Mouse (Mus musculus) heart, postnatal 0 days (tissue): ENCODE data around the gene Med13l. TPM values are rescaled to one million over a fixed set of nuclear protein-coding genes. Genes with fewer than 3 reads are reported as not detected.
A peak's percentile ranks its signal among the peaks of the same experiment; 100 is the strongest.

Source experiments
- ATAC-seq: fragments of 200-750 bp; cut with Nextera tagmentation; 2 replicates; pipeline ENCODE4 v1.8.0; 2017; ENCODE audit warnings: low read depth, moderate number of reproducible peaks, moderate library complexity; ENCODE audit not compliant: insufficient read depth
- DNase-seq: peaks from one replicate; pipeline ENCODE4 v3.0.0-alpha.2; 2016; ENCODE audit warnings: low spot score
- H3K27ac ChIP-seq: fragments of 300-500 bp; sonication (generic); 2 replicates; pipeline ENCODE4 v1.5.1; 2014; ENCODE audit warnings: low read depth, mild to moderate bottlenecking
- H3K27me3 ChIP-seq: fragments of 300-500 bp; sonication (generic); 2 replicates; pipeline ENCODE4 v1.6.1; 2014; ENCODE audit warnings: low read length, mixed read lengths; ENCODE audit not compliant: control insufficient read depth, insufficient read depth
- H3K36me3 ChIP-seq: fragments of 300-500 bp; sonication (generic); replicated peaks from 2 replicates; pipeline ENCODE4 v1.6.1; 2014; ENCODE audit warnings: low read length, mixed read lengths; ENCODE audit not compliant: control insufficient read depth, insufficient read depth
- H3K4me1 ChIP-seq: fragments of 300-500 bp; sonication (generic); 2 replicates; pipeline ENCODE4 v1.6.1; 2014; ENCODE audit warnings: antibody characterized with exemption; ENCODE audit not compliant: control insufficient read depth, insufficient read depth
- H3K4me2 ChIP-seq: fragments of 300-500 bp; sonication (generic); 2 replicates; pipeline ENCODE4 v1.6.1; 2014; ENCODE audit warnings: low read depth, mild to moderate bottlenecking, low read length, moderate library complexity
- H3K4me3 ChIP-seq: fragments of 300-500 bp; sonication (generic); 2 replicates; pipeline ENCODE4 v1.5.1; 2014; ENCODE audit warnings: low read depth, low read length
- H3K9ac ChIP-seq: fragments of 300-500 bp; sonication (generic); replicated peaks from 2 replicates; pipeline ENCODE4 v1.6.1; 2014; ENCODE audit warnings: low read depth, low read length, mixed read lengths
- H3K9me3 ChIP-seq: fragments of 300-500 bp; sonication (generic); replicated peaks from 2 replicates; pipeline ENCODE4 v1.6.1; 2016; ENCODE audit warnings: low read length; ENCODE audit not compliant: control insufficient read depth
- CTCF ChIP-seq: IDR thresholded peaks from 2 replicates; pipeline ENCODE4 v1.5.1; 2016; ENCODE audit warnings: antibody characterized with exemption, control low read depth, low read depth
- EP300 ChIP-seq: IDR thresholded peaks from 2 replicates; pipeline ENCODE4 v1.6.1; 2016; ENCODE audit warnings: antibody characterized with exemption, low read depth
- WGBS: fragments of 180-500 bp; shearing (Covaris S2); extraction: QIAGEN DNeasy Blood & Tissue Kit; methylation state at CpG from one replicate; pipeline ENCODE4 v1.1.7; 2014; 5-methylcytosine and 5-hydroxymethylcytosine counted together
- polyA plus RNA-seq: library from polyadenylated mRNA; unstranded; fragments of >200 nt; fragmentation: Nextera tagmentation; extraction: Ambion mirVana; gene quantifications from 2 replicates; pipeline ENCODE4 v1.2.1, GENCODE M21; 2015
- total RNA-seq: library from RNA; depleted of rRNA; stranded (reverse); fragments of >200 nt; gene quantifications from 2 replicates; pipeline ENCODE4 v1.2.3, GENCODE M21; 2014; ENCODE audit warnings: low replicate concordance

Gene Med13l
- total and polyA plus RNA-seq, 2 experiments from 2014 or later, result 5.2 to 11.4 TPM

- TF ChIP-seq CTCF (no peak), EP300 (no peak)
- H3K9me3 ChIP-seq, result no peaks in the 10 kb centered on the region
- no peak overlapping the region for H3K27ac ChIP-seq
- no peak overlapping the region for H3K4me3 ChIP-seq
- H3K27me3 ChIP-seq, result no peaks in the 10 kb centered on the region
- 46% methylated on average over 7 of the region's 7 CpGs for WGBS
- peaks cover 27% of the 10 kb centered on the region for H3K4me1 ChIP-seq
- no peak overlapping the region for H3K4me2 ChIP-seq
- DNase-seq (no peak), ATAC-seq (no peak)
- H3K36me3 ChIP-seq, result no peaks in the 10 kb centered on the region
- H3K9ac ChIP-seq, result no peak overlapping the region
Observed at GRCm38 (mm10) chr5:118655428-118655827, 94.9 kb downstream of the Med13l start.

GRCm38 (mm10) chr5:118655966-118656365, 95.5 kb downstream of the Med13l start:
- Histone ChIP-seq H3K27ac (0 out of 2 replicates have a peak overlapping the region, but pooled peaks have one; percentile 34), H3K27me3 (no peaks in the 10 kb centered on the region), H3K4me2 (0 out of 2 replicates have a peak overlapping the region, but pooled peaks have one; percentile 2), H3K36me3 (no peaks in the 10 kb centered on the region), H3K4me1 (peaks cover 22% of the 10 kb centered on the region), H3K4me3 (no peak overlapping the region), H3K9ac (no peak overlapping the region), H3K9me3 (no peaks in the 10 kb centered on the region)
- DNase-seq (no peak), ATAC-seq (no peak)
- no peak for TF ChIP-seq CTCF
- TF ChIP-seq EP300, result no peak
- WGBS, result 66% methylated on average over 6 of the region's 6 CpGs

- Histone ChIP-seq H3K4me3 (no peak overlapping the region), H3K9me3 (no peaks in the 10 kb centered on the region), H3K4me2 (no peak overlapping the region), H3K9ac (no peak overlapping the region), H3K27me3 (no peaks in the 10 kb centered on the region), H3K4me1 (peaks cover 19% of the 10 kb centered on the region), H3K27ac (no peak overlapping the region), H3K36me3 (no peaks in the 10 kb centered on the region)
- WGBS, result 84% methylated on average over 7 of the region's 7 CpGs
- no peak for DNase-seq
- TF ChIP-seq EP300, result no peak
- TF ChIP-seq CTCF, result no peak
- no peak for ATAC-seq
Observed at GRCm38 (mm10) chr5:118658256-118658837, 97.9 kb downstream of the Med13l start.

- H3K27ac ChIP-seq, result peak overlapping the region; percentile 12; the same call in 1 of the 2 replicates
- no peaks in the 10 kb centered on the region for H3K36me3 ChIP-seq
- DNase-seq (peak; percentile 39), ATAC-seq (no peak)
- no peak overlapping the region for H3K9ac ChIP-seq
- H3K27me3 ChIP-seq, result no peaks in the 10 kb centered on the region
- whole genome bisulfite sequencing, result 33% methylated on average over 2 of the region's 2 CpGs
- H3K4me3 ChIP-seq, result no peak overlapping the region
- TF ChIP-seq EP300 (no peak), CTCF (no peak)
- H3K4me2 ChIP-seq, result no peak overlapping the region
- H3K9me3 ChIP-seq, result no peaks in the 10 kb centered on the region
- peaks cover 19% of the 10 kb centered on the region for H3K4me1 ChIP-seq
Observed at GRCm38 (mm10) chr5:118659713-118660112, 99.2 kb downstream of the Med13l start.

GRCm38 (mm10) chr5:118661751-118662150, 101.3 kb downstream of the Med13l start:
- Histone ChIP-seq H3K4me2 (no peak overlapping the region), H3K27me3 (no peaks in the 10 kb centered on the region), H3K36me3 (no peaks in the 10 kb centered on the region), H3K9ac (no peak overlapping the region), H3K4me1 (peaks cover 20% of the 10 kb centered on the region), H3K27ac (no peak overlapping the region), H3K9me3 (no peaks in the 10 kb centered on the region), H3K4me3 (no peak overlapping the region)
- TF ChIP-seq EP300 (no peak), CTCF (no peak)
- ATAC-seq (no peak), DNase-seq (no peak)
- 68% methylated on average over 5 of the region's 5 CpGs for WGBS

- Histone ChIP-seq H3K36me3 (no peaks in the 10 kb centered on the region), H3K4me3 (no peak overlapping the region), H3K27ac (no peak overlapping the region), H3K9me3 (no peaks in the 10 kb centered on the region), H3K27me3 (no peaks in the 10 kb centered on the region), H3K4me1 (peaks cover 23% of the 10 kb centered on the region), H3K4me2 (no peak overlapping the region), H3K9ac (no peak overlapping the region)
- DNase-seq (no peak), ATAC-seq (no peak)
- TF ChIP-seq CTCF, result no peak
- TF ChIP-seq EP300, result no peak
- 72% methylated on average over 6 of the region's 6 CpGs for WGBS
Observed at GRCm38 (mm10) chr5:118663999-118664398, 103.5 kb downstream of the Med13l start.
